Mouse (Mus musculus): ENCODE data around the gene Fam170b.

The Fam170b gene

GRCm38 (mm10) chr14:32833847-32834246, at the start of gene Fam170b:
Gene Fam170b (plus strand): TSS chr14:32833962.
- TF ChIP-seq GATA4 (IDR thresholded peaks at IDR 0.05; ENCODE audit: insufficient replicate concordance, low read length): no peak

- TF ChIP-seq GATA4 (IDR thresholded peaks at IDR 0.05; ENCODE audit: insufficient replicate concordance, low read length): no peak
These were observed 49.5 kb upstream of the Fam170b start for GRCm38 (mm10) chr14:32784130-32784747.

GRCm38 (mm10) chr14:32784748-32785134, 49.0 kb upstream of the Fam170b start:
- no peak for TF ChIP-seq GATA4 (IDR thresholded peaks at IDR 0.05; ENCODE audit: insufficient replicate concordance, low read length)

- TF ChIP-seq GATA4 (IDR thresholded peaks at IDR 0.05; ENCODE audit: insufficient replicate concordance, low read length): no peak
These were observed 48.1 kb upstream of the Fam170b start, which contains the start of gene Tmem273 for GRCm38 (mm10) chr14:32785556-32786130. Gene Tmem273 (plus strand): TSS chr14:32785963.

- TF ChIP-seq GATA4 (IDR thresholded peaks at IDR 0.05; ENCODE audit: insufficient replicate concordance, low read length): no peak
These were observed 46.1 kb upstream of the Fam170b start for GRCm38 (mm10) chr14:32787691-32788090.

- TF ChIP-seq GATA4 (IDR thresholded peaks at IDR 0.05; ENCODE audit: insufficient replicate concordance, low read length): no peak
These were observed 37.4 kb upstream of the Fam170b start for GRCm38 (mm10) chr14:32796375-32796774.

GRCm38 (mm10) chr14:32797803-32798202, 36.0 kb upstream of the Fam170b start:
- TF ChIP-seq GATA4 (IDR thresholded peaks at IDR 0.05; ENCODE audit: insufficient replicate concordance, low read length): no peak

GRCm38 (mm10) chr14:32798355-32798754, 35.4 kb upstream of the Fam170b start:
- no peak for TF ChIP-seq GATA4 (IDR thresholded peaks at IDR 0.05; ENCODE audit: insufficient replicate concordance, low read length)

- no peak for TF ChIP-seq GATA4 (IDR thresholded peaks at IDR 0.05; ENCODE audit: insufficient replicate concordance, low read length)
These were observed 33.7 kb upstream of the Fam170b start for GRCm38 (mm10) chr14:32800048-32800447.

- no peak for TF ChIP-seq GATA4 (IDR thresholded peaks at IDR 0.05; ENCODE audit: insufficient replicate concordance, low read length)
These were observed 32.6 kb upstream of the Fam170b start for GRCm38 (mm10) chr14:32801016-32801661.

- no peak for TF ChIP-seq GATA4 (IDR thresholded peaks at IDR 0.05; ENCODE audit: insufficient replicate concordance, low read length)
These were observed 32.1 kb upstream of the Fam170b start for GRCm38 (mm10) chr14:32801662-32802024.

- TF ChIP-seq GATA4 (IDR thresholded peaks at IDR 0.05; ENCODE audit: insufficient replicate concordance, low read length): no peak
These were observed 23.7 kb upstream of the Fam170b start for GRCm38 (mm10) chr14:32810111-32810510.

GRCm38 (mm10) chr14:32812429-32812828, 21.3 kb upstream of the Fam170b start:
- TF ChIP-seq GATA4 (IDR thresholded peaks at IDR 0.05; ENCODE audit: insufficient replicate concordance, low read length): no peak

GRCm38 (mm10) chr14:32814961-32815360, 18.8 kb upstream of the Fam170b start:
- no peak for TF ChIP-seq GATA4 (IDR thresholded peaks at IDR 0.05; ENCODE audit: insufficient replicate concordance, low read length)

- TF ChIP-seq GATA4 (IDR thresholded peaks at IDR 0.05; ENCODE audit: insufficient replicate concordance, low read length): no peak
These were observed 17.2 kb upstream of the Fam170b start for GRCm38 (mm10) chr14:32816533-32816932.

- no peak for TF ChIP-seq GATA4 (IDR thresholded peaks at IDR 0.05; ENCODE audit: insufficient replicate concordance, low read length)
These were observed 16.5 kb upstream of the Fam170b start for GRCm38 (mm10) chr14:32817258-32817657.

Measured in liver, adult (tissue).